In the genomic region with DNA sequence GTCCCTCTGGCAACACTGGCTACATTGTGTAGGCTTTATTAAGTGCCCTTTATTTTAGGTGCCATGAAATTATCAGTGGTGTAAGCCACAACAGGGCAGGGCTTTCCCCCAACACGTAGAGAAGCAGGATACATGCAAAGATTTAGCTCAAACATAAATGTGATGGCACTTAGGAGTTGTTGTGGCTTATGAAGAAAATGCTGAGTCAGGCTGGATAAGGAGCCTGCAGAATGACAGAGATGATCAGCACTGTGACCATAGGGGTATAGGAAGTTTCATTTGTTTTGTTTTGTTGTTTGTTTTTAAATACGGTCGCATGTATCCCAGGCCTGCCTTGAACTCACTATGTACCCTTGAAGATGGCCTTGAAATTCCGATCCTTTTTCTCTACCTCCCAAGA, we compare ENCODE assay signal across 20 mouse cellular contexts.
"Had no signal": no experiment of that assay in that cellular context is flagged by ENCODE, and none has a peak within 500 bp of the region (broad histone marks: within the 10 kb centered on the region; RNA-seq: fewer than 3 reads in every experiment).

No protein-coding gene starts in this region.

- H3K4me2 ChIP-seq: liver, embryonic 13.5 days; midbrain, embryonic 13.5 days; neural tube, embryonic 12.5 days; neural tube, embryonic 15.5 days; stomach, embryonic 15.5 days had no signal

- H3K9ac ChIP-seq: liver, embryonic 13.5 days; midbrain, embryonic 13.5 days; neural tube, embryonic 12.5 days; neural tube, embryonic 15.5 days; stomach, embryonic 15.5 days had no signal

- H3K4me3 ChIP-seq: left cerebral cortex, adult 2 months; liver, embryonic 13.5 days; midbrain, embryonic 10.5 days; midbrain, embryonic 13.5 days; neural tube, embryonic 12.5 days; neural tube, embryonic 15.5 days; stomach, embryonic 15.5 days had no signal

- H3K27ac ChIP-seq: liver, embryonic 13.5 days; midbrain, embryonic 10.5 days; stomach, embryonic 15.5 days had no signal

- H3K9me3 ChIP-seq: liver, embryonic 13.5 days; midbrain, embryonic 10.5 days; midbrain, embryonic 13.5 days; neural tube, embryonic 12.5 days; neural tube, embryonic 15.5 days; stomach, embryonic 15.5 days had no signal

- H3K4me1 ChIP-seq: liver, embryonic 13.5 days; midbrain, embryonic 10.5 days; stomach, embryonic 15.5 days had no signal

- H3K27me3 ChIP-seq: liver, embryonic 13.5 days; midbrain, embryonic 13.5 days; neural tube, embryonic 12.5 days; neural tube, embryonic 15.5 days; stomach, embryonic 15.5 days had no signal

- DNase-seq: kidney, adult 18-20 months; kidney, adult 9 months; kidney, postnatal 14 days; kidney, postnatal 4 days; layer of hippocampus, postnatal 36 days; liver, embryonic 13.5 days; lung, adult 2 months; lung, postnatal 14 days; lung, postnatal 4 days; right cerebral cortex, adult 18-20 months; right cerebral cortex, postnatal 14 days; right cerebral cortex, postnatal 4 days; spleen, adult 18-20 months; thymus, postnatal 25 days had no signal
